Comparison of ENCODE assay signal across 9 mouse cellular contexts in the genomic region with DNA sequence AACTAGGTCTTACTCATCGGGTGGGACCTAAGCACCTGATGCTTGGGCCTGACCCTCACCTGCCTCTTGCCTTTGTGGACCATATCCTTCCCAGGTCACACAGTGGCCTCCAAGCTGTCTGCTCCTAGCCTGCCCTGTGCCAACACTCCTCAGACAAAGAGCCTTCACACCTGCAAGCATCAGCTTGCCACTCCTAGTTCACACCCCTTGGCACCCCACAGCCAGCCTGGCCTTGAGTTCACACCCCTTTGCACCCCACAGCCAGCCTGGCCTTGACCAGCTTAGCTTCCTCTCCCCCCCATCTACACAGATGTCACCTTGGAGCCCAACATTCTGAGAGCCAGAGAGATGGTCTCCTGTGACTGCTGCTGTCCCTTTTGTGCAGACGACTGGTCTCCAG. TPM values are rescaled to one million over a fixed set of nuclear protein-coding genes. Genes with fewer than 3 reads are reported as not detected.
DNase-seq lines count a peak whose midpoint lies in the region; ATAC-seq and TF ChIP-seq lines count a peak whose summit lies in the region.
"Had no signal": no experiment of that assay in that cellular context is flagged by ENCODE, and none has a peak within 500 bp of the region (broad histone marks: within the 10 kb centered on the region; RNA-seq: fewer than 3 reads in every experiment).

No protein-coding gene starts in this region.

- H3K4me3 ChIP-seq in hindbrain, embryonic 10.5 days: no peak overlapping the region
- no peak overlapping the region for H3K4me3 ChIP-seq in hindbrain, postnatal 0 days (ENCODE audit: low read length)
- H3K4me3 ChIP-seq in liver, postnatal 0 days (ENCODE audit: low read depth, low read length): no peak overlapping the region
- H3K4me3 ChIP-seq: erythroblast, embryonic 14.5 days had no signal

- H3K9me3 ChIP-seq in hindbrain, embryonic 10.5 days: no peaks in the 10 kb centered on the region
- H3K9me3 ChIP-seq in hindbrain, postnatal 0 days (ENCODE audit: low read length): no peaks in the 10 kb centered on the region
- no peaks in the 10 kb centered on the region for H3K9me3 ChIP-seq in liver, postnatal 0 days (ENCODE audit: low read length)
- H3K9me3 ChIP-seq: G1E had no signal

- no peak for DNase-seq in hindbrain, embryonic 10.5 days (ENCODE audit: low spot score)
- no peak for DNase-seq in hindbrain, postnatal 0 days (ENCODE audit: low spot score)
- peak; percentile 61 for DNase-seq in cerebellum, adult 11-12 months
- peak; percentile 52 for DNase-seq in cerebellum, adult 9-11 months
- DNase-seq in liver, postnatal 0 days: no peak
- DNase-seq in frontal cortex, postnatal 36 days (ENCODE audit: low spot score in 2 of 2): no peak
- no peak for DNase-seq in testis, postnatal 10 days (ENCODE audit: low spot score)

- peaks cover 82% of the 10 kb centered on the region for H3K4me1 ChIP-seq in hindbrain, embryonic 10.5 days (replicated peaks)
- H3K4me1 ChIP-seq in hindbrain, postnatal 0 days (ENCODE audit: insufficient read depth, low read length): peaks cover 40% of the 10 kb centered on the region
- peaks cover 42% of the 10 kb centered on the region for H3K4me1 ChIP-seq in liver, postnatal 0 days (ENCODE audit: insufficient read depth)

- WGBS in hindbrain, embryonic 10.5 days: 87% methylated on average over 2 of the region's 2 CpGs
- 85% methylated on average over 2 of the region's 2 CpGs for WGBS in hindbrain, postnatal 0 days
- WGBS in liver, postnatal 0 days (ENCODE audit: insufficient replicate concordance): 73% methylated on average over 2 of the region's 2 CpGs

- no peak for TF ChIP-seq CTCF in hindbrain, postnatal 0 days (IDR thresholded peaks at IDR 0.05; ENCODE audit: low read depth)
- no peak for TF ChIP-seq CTCF in liver, postnatal 0 days (IDR thresholded peaks at IDR 0.05; ENCODE audit: low read depth)

- H3K27me3 ChIP-seq in hindbrain, embryonic 10.5 days (ENCODE audit: insufficient read depth, poor library complexity, severe bottlenecking): no peaks in the 10 kb centered on the region
- H3K27me3 ChIP-seq in hindbrain, postnatal 0 days (ENCODE audit: insufficient read depth, low read length): no peaks in the 10 kb centered on the region
- H3K27me3 ChIP-seq in liver, postnatal 0 days (ENCODE audit: insufficient read depth, low read length): no peaks in the 10 kb centered on the region

- H3K36me3 ChIP-seq in hindbrain, embryonic 10.5 days: peaks cover 15% of the 10 kb centered on the region; the same call in 1 of the 2 replicates
- no peaks in the 10 kb centered on the region for H3K36me3 ChIP-seq in hindbrain, postnatal 0 days (ENCODE audit: insufficient read depth, low read length)
- peaks cover 9% of the 10 kb centered on the region; the same call in 1 of the 2 replicates for H3K36me3 ChIP-seq in liver, postnatal 0 days (replicated peaks; ENCODE audit: insufficient read depth, low read length)

- H3K9ac ChIP-seq in hindbrain, postnatal 0 days (replicated peaks; ENCODE audit: low read length): no peak overlapping the region
- no peak overlapping the region for H3K9ac ChIP-seq in liver, postnatal 0 days (replicated peaks)

- H3K27ac ChIP-seq in hindbrain, embryonic 10.5 days: 0 out of 2 replicates have a peak overlapping the region, but pooled peaks have one; percentile 56
- H3K27ac ChIP-seq in hindbrain, postnatal 0 days: no peak overlapping the region
- H3K27ac ChIP-seq in liver, postnatal 0 days (ENCODE audit: low read depth): peak overlapping the region; percentile 57; the same call in 1 of the 2 replicates

- no peak for TF ChIP-seq EP300 in liver, postnatal 0 days (IDR thresholded peaks at IDR 0.05; ENCODE audit: low read depth)

- no peak overlapping the region for H3K4me2 ChIP-seq in hindbrain, postnatal 0 days (ENCODE audit: low read depth, low read length)
- no peak overlapping the region for H3K4me2 ChIP-seq in liver, postnatal 0 days (ENCODE audit: low read depth, low read length)

- ATAC-seq in hindbrain, postnatal 0 days: no peak
- ATAC-seq in liver, postnatal 0 days: no peak

RNA-seq across cellular contexts. Expression of gene Fam53b, which starts 10.3 kb away (rescaled TPM):
- polyA plus RNA-seq in hindbrain, embryonic 10.5 days (2016; fragmentation: Nextera tagmentation; extraction: Ambion mirVana): 25.5 and 27.7 TPM in 2 replicates
- 20.9 and 21.0 TPM in 2 replicates for total RNA-seq in hindbrain, postnatal 0 days (2014; rRNA removed)
- polyA plus RNA-seq in hindbrain, postnatal 0 days (2015; fragmentation: Nextera tagmentation; extraction: Ambion mirVana): 10.2 and 12.9 TPM in 2 replicates
- polyA plus RNA-seq in liver, postnatal 0 days (2015; fragmentation: Nextera tagmentation; extraction: Ambion mirVana): 15.2 and 17.2 TPM in 2 replicates

RNA-seq across cellular contexts. Expression of gene Eef1akmt2, which starts 49.1 kb away (rescaled TPM):
- 76.6 and 80.1 TPM in 2 replicates for polyA plus RNA-seq in hindbrain, embryonic 10.5 days (2016; fragmentation: Nextera tagmentation; extraction: Ambion mirVana)
- total RNA-seq in hindbrain, postnatal 0 days (2014; rRNA removed): 22.5 and 34.0 TPM in 2 replicates
- polyA plus RNA-seq in hindbrain, postnatal 0 days (2015; fragmentation: Nextera tagmentation; extraction: Ambion mirVana): 76.7 and 78.2 TPM in 2 replicates
- polyA plus RNA-seq in liver, postnatal 0 days (2015; fragmentation: Nextera tagmentation; extraction: Ambion mirVana): 14.1 and 15.0 TPM in 2 replicates

RNA-seq across cellular contexts. Expression of gene Abraxas2, which starts 55.7 kb away (rescaled TPM):
- polyA plus RNA-seq in hindbrain, embryonic 10.5 days (2016; fragmentation: Nextera tagmentation; extraction: Ambion mirVana): 30.7 and 35.5 TPM in 2 replicates
- total RNA-seq in hindbrain, postnatal 0 days (2014; rRNA removed): 22.2 and 23.6 TPM in 2 replicates
- 33.1 and 36.4 TPM in 2 replicates for polyA plus RNA-seq in hindbrain, postnatal 0 days (2015; fragmentation: Nextera tagmentation; extraction: Ambion mirVana)
- 13.0 and 15.5 TPM in 2 replicates for polyA plus RNA-seq in liver, postnatal 0 days (2015; fragmentation: Nextera tagmentation; extraction: Ambion mirVana)

Comparison
In these comparisons a context has a peak if more than half of its experiments do, and no peak if none do; other contexts are left out.
1. DNase-seq: peak in cerebellum, adult 11-12 months (single experiment) and cerebellum, adult 9-11 months (single experiment); none in hindbrain, embryonic 10.5 days (single experiment), hindbrain, postnatal 0 days (single experiment), liver, postnatal 0 days (single experiment), frontal cortex, postnatal 36 days (0 of 2) and testis, postnatal 10 days (single experiment).